ENCODE assay signal across 22 mouse cellular contexts in genomic region chr1:43211274-43211673, GRCm38 (mm10). TPM values are rescaled to one million over a fixed set of nuclear protein-coding genes. Genes with fewer than 3 reads are reported as not detected.
DNase-seq lines count a peak whose midpoint lies in the region; ATAC-seq and TF ChIP-seq lines count a peak whose summit lies in the region.
"Had no signal": no experiment of that assay in that cellular context is flagged by ENCODE, and none has a peak within 500 bp of the region (broad histone marks: within the 10 kb centered on the region; RNA-seq: fewer than 3 reads in every experiment).

No protein-coding gene starts in this region.

- H3K9me3 ChIP-seq in stomach, embryonic 16.5 days (replicated peaks; ENCODE audit: control insufficient read depth, low read length): no peaks in the 10 kb centered on the region
- H3K9me3 ChIP-seq in stomach, postnatal 0 days (ENCODE audit: control insufficient read depth, low read length): no peaks in the 10 kb centered on the region
- H3K9me3 ChIP-seq in midbrain, embryonic 16.5 days (replicated peaks; ENCODE audit: control insufficient read depth, low read length, poor library complexity, severe bottlenecking): no peaks in the 10 kb centered on the region
- H3K9me3 ChIP-seq: embryonic facial prominence, embryonic 15.5 days; forebrain, embryonic 10.5 days; forebrain, embryonic 15.5 days; heart, embryonic 15.5 days; hindbrain, embryonic 10.5 days; intestine, embryonic 15.5 days had no signal

- WGBS in stomach, embryonic 16.5 days: 7% methylated on average over 1 of the region's 1 CpGs
- WGBS in stomach, postnatal 0 days: 11% methylated on average over 1 of the region's 1 CpGs
- 73% methylated on average over 1 of the region's 1 CpGs for WGBS in midbrain, embryonic 16.5 days

- peak; percentile 33; the same call in 1 of the 2 replicates for ATAC-seq in stomach, embryonic 16.5 days (ENCODE audit: insufficient read depth, low FRiP score)
- no peak for ATAC-seq in stomach, postnatal 0 days (ENCODE audit: low FRiP score, low TSS enrichment)
- ATAC-seq in CD4-positive, CD25-positive, alpha-beta regulatory T cell, adult 4 months: no peak
- ATAC-seq in midbrain, embryonic 16.5 days: no peak
- ATAC-seq: forebrain, embryonic 15.5 days; intestine, embryonic 15.5 days had no signal

- H3K4me3 ChIP-seq in gastrocnemius, adult 2 months: no peak overlapping the region
- no peak overlapping the region for H3K4me3 ChIP-seq in stomach, embryonic 16.5 days (replicated peaks; ENCODE audit: low read length)
- no peak overlapping the region for H3K4me3 ChIP-seq in stomach, postnatal 0 days (ENCODE audit: low read depth, low read length)
- no peak overlapping the region for H3K4me3 ChIP-seq in midbrain, embryonic 16.5 days (ENCODE audit: low read depth, low read length)
- H3K4me3 ChIP-seq: embryonic facial prominence, embryonic 15.5 days; erythroblast, embryonic 14.5 days; forebrain, embryonic 10.5 days; forebrain, embryonic 15.5 days; heart, embryonic 15.5 days; hindbrain, embryonic 10.5 days; intestine, embryonic 15.5 days had no signal

- H3K27ac ChIP-seq in gastrocnemius, adult 2 months: no peak overlapping the region
- no peak overlapping the region for H3K27ac ChIP-seq in stomach, embryonic 16.5 days (ENCODE audit: low read length)
- H3K27ac ChIP-seq in stomach, postnatal 0 days (replicated peaks): no peak overlapping the region
- H3K27ac ChIP-seq in midbrain, embryonic 16.5 days (ENCODE audit: low read length): no peak overlapping the region
- H3K27ac ChIP-seq: embryonic facial prominence, embryonic 15.5 days; forebrain, embryonic 10.5 days; forebrain, embryonic 15.5 days; heart, embryonic 15.5 days; hindbrain, embryonic 10.5 days; hindbrain, embryonic 14.5 days; intestine, embryonic 15.5 days had no signal

- TF ChIP-seq EP300 in stomach, postnatal 0 days (optimal IDR thresholded peaks at IDR 0.05): no peak

- peak; percentile 66 for DNase-seq in gastrocnemius, adult 2 months
- DNase-seq in gastrocnemius, postnatal 4 days (ENCODE audit: low spot score in 2 of 2): no peak
- DNase-seq in stomach, postnatal 0 days (ENCODE audit: low spot score): no peak
- DNase-seq in gastrocnemius, postnatal 10 days: peak; percentile 23
- peak; percentile 65 for DNase-seq in skeletal muscle tissue, adult 2 months (ENCODE audit: low read depth, low spot score)
- DNase-seq: adrenal gland, postnatal 25 days; cerebellum, adult 8-10 months; embryo, embryonic 11 days; heart, adult 18-20 months; kidney, adult 18-20 months had no signal

- H3K9ac ChIP-seq in stomach, embryonic 16.5 days (ENCODE audit: low read length): no peak overlapping the region
- no peak overlapping the region for H3K9ac ChIP-seq in stomach, postnatal 0 days (ENCODE audit: low read length)
- H3K9ac ChIP-seq in midbrain, embryonic 16.5 days (ENCODE audit: low read depth, low read length): no peak overlapping the region
- H3K9ac ChIP-seq: embryonic facial prominence, embryonic 15.5 days; forebrain, embryonic 15.5 days; heart, embryonic 15.5 days; hindbrain, embryonic 14.5 days; intestine, embryonic 15.5 days had no signal

- H3K4me1 ChIP-seq in stomach, embryonic 16.5 days (ENCODE audit: control insufficient read depth, insufficient read depth, low read length): peaks cover 14% of the 10 kb centered on the region
- H3K4me1 ChIP-seq in stomach, postnatal 0 days (replicated peaks; ENCODE audit: control insufficient read depth, insufficient read depth): no peaks in the 10 kb centered on the region; the same call in 1 of the 2 replicates
- H3K4me1 ChIP-seq in midbrain, embryonic 16.5 days (ENCODE audit: control insufficient read depth, insufficient read depth, low read length): no peaks in the 10 kb centered on the region
- H3K4me1 ChIP-seq: embryonic facial prominence, embryonic 15.5 days; forebrain, embryonic 10.5 days; forebrain, embryonic 15.5 days; hindbrain, embryonic 10.5 days had no signal

- TF ChIP-seq CTCF in gastrocnemius, adult 2 months (IDR thresholded peaks at IDR 0.05): no peak
- no peak for TF ChIP-seq CTCF in stomach, postnatal 0 days (IDR thresholded peaks at IDR 0.05; ENCODE audit: low read depth)

- no peaks in the 10 kb centered on the region for H3K36me3 ChIP-seq in stomach, embryonic 16.5 days (ENCODE audit: control insufficient read depth, insufficient read depth, low read length)
- H3K36me3 ChIP-seq in stomach, postnatal 0 days (ENCODE audit: control insufficient read depth, insufficient read depth, low read length): no peaks in the 10 kb centered on the region
- H3K36me3 ChIP-seq in midbrain, embryonic 16.5 days (ENCODE audit: control insufficient read depth, insufficient read depth, low read length): no peaks in the 10 kb centered on the region
- H3K36me3 ChIP-seq: embryonic facial prominence, embryonic 15.5 days; forebrain, embryonic 10.5 days; forebrain, embryonic 15.5 days; heart, embryonic 15.5 days; hindbrain, embryonic 10.5 days; intestine, embryonic 15.5 days had no signal

- H3K27me3 ChIP-seq in stomach, embryonic 16.5 days (ENCODE audit: control insufficient read depth, insufficient read depth, low read length): no peaks in the 10 kb centered on the region
- H3K27me3 ChIP-seq in stomach, postnatal 0 days (ENCODE audit: control insufficient read depth, insufficient read depth, low read length): no peaks in the 10 kb centered on the region
- no peaks in the 10 kb centered on the region for H3K27me3 ChIP-seq in midbrain, embryonic 16.5 days (ENCODE audit: control insufficient read depth, insufficient read depth, low read depth, low read length)
- H3K27me3 ChIP-seq: embryonic facial prominence, embryonic 15.5 days; forebrain, embryonic 15.5 days; heart, embryonic 15.5 days; intestine, embryonic 15.5 days had no signal

- intact Hi-C loops in gastrocnemius, adult 2 months (cut with DNase I): loop anchor here (2.0 to 5.0 kb wide), 2 partner anchors 40 to 69 kb away; no protein-coding TSS in a partner anchor

- H3K4me2 ChIP-seq in stomach, embryonic 16.5 days (ENCODE audit: low read depth, low read length): no peak overlapping the region
- no peak overlapping the region for H3K4me2 ChIP-seq in stomach, postnatal 0 days (replicated peaks; ENCODE audit: low read depth)
- H3K4me2 ChIP-seq in midbrain, embryonic 16.5 days (ENCODE audit: low read length): no peak overlapping the region
- H3K4me2 ChIP-seq: embryonic facial prominence, embryonic 15.5 days; forebrain, embryonic 15.5 days; heart, embryonic 11.5 days; heart, embryonic 15.5 days; hindbrain, embryonic 14.5 days; intestine, embryonic 15.5 days had no signal

RNA-seq across cellular contexts. Expression of gene Fhl2, which starts 14.5 kb away (rescaled TPM):
- 1 to 10 TPM; 3.0 to 8.3 TPM for total RNA-seq in gastrocnemius, adult 2 months (2021)
- total RNA-seq in gastrocnemius, postnatal 4 days (2021): 10 to 100 TPM; 28.0 to 33.3 TPM
- 91.2 and 98.1 TPM in 2 replicates for polyA plus RNA-seq in stomach, embryonic 16.5 days (2015; fragmentation: Nextera tagmentation; extraction: Ambion mirVana)
- 124 and 126 TPM in 2 replicates for polyA plus RNA-seq in stomach, postnatal 0 days (2015; fragmentation: Nextera tagmentation; extraction: Ambion mirVana)
- 10 to 100 TPM; 21.7 to 22.1 TPM for total RNA-seq in gastrocnemius, postnatal 10 days (2021)
- 1 to 10 TPM in 1 of 2 experiments, under 1 TPM in 1; 0.89 to 1.9 TPM for polyA plus RNA-seq in CD4-positive, CD25-positive, alpha-beta regulatory T cell, adult 4 months (2017; shearing (Covaris generic))
- polyA plus RNA-seq in midbrain, embryonic 16.5 days (2015; fragmentation: Nextera tagmentation; extraction: Ambion mirVana): 22.3 and 26.2 TPM in 2 replicates
- polyA plus RNA-seq: erythroblast, embryonic 14.5 days had no signal

Comparison
In these comparisons a context has a peak if more than half of its experiments do, and no peak if none do; other contexts are left out.
1. DNase-seq: peak in gastrocnemius, adult 2 months (single experiment), gastrocnemius, postnatal 10 days (single experiment) and skeletal muscle tissue, adult 2 months (single experiment); none in gastrocnemius, postnatal 4 days (0 of 2) and stomach, postnatal 0 days (single experiment).